In the genomic region with DNA sequence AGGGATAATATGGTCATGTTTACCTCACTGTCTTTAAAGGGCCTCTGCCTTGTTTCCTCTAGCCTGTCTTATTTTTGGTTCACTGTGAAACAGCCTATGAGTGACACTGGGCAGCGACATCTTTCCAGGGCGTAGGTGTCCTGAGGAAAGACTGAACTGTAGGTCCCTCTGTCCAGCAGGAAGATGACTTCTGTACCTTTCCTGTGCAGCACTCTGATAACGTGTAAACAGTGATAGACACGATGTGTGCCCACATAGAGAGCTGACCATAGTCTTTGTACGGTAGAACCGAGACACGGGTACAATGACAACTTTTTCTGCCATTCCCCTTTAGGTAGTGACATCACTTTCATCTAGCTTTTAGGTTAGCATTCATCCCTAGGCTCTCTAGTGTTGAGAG, we compare ENCODE assay signal across 15 mouse cellular contexts.
"Had no signal": no experiment of that assay in that cellular context is flagged by ENCODE, and none has a peak within 500 bp of the region (broad histone marks: within the 10 kb centered on the region; RNA-seq: fewer than 3 reads in every experiment).

No protein-coding gene starts in this region.

- H3K27me3 ChIP-seq: lung, embryonic 15.5 days; megakaryocyte, embryonic 14.5 days; midbrain, embryonic 13.5 days; midbrain, embryonic 15.5 days; neural tube, embryonic 12.5 days; stomach, embryonic 15.5 days had no signal

- DNase-seq: lung, adult 2 months; lung, postnatal 14 days; lung, postnatal 36 days; right cerebral cortex, postnatal 14 days; thymus, adult 2 months; thymus, postnatal 25 days; thymus, postnatal 4 days had no signal

- H3K4me3 ChIP-seq: lung, embryonic 15.5 days; megakaryocyte, embryonic 14.5 days; midbrain, embryonic 13.5 days; midbrain, embryonic 15.5 days; neural tube, embryonic 12.5 days; stomach, embryonic 15.5 days had no signal

- H3K4me1 ChIP-seq: megakaryocyte, embryonic 14.5 days; stomach, embryonic 15.5 days had no signal

- H3K27ac ChIP-seq: lung, embryonic 15.5 days; macrophage; midbrain, embryonic 13.5 days; midbrain, embryonic 15.5 days; neural tube, embryonic 12.5 days; stomach, embryonic 15.5 days; stomach, postnatal 0 days had no signal

- H3K36me3 ChIP-seq: lung, embryonic 15.5 days; midbrain, embryonic 13.5 days; midbrain, embryonic 15.5 days; neural tube, embryonic 12.5 days; stomach, embryonic 15.5 days had no signal
